Mouse (Mus musculus) c-Kit-negative CD71-positive TER-119-positive erythroid progenitor cells, embryonic 14.5 days (primary cell): Measurements from ENCODE around the gene Mecom.
A peak's percentile ranks its signal among the peaks of the same experiment; 100 is the strongest.
"Not testable (repeated sequence)": the region's sequence is repeated elsewhere in the genome, so short reads cannot be mapped to it uniquely, and the experiment has no call there.

Experiments
- DNase-seq: peaks from one replicate; pipeline ENCODE4 v3.0.0-alpha.2; 2013; ENCODE audit warnings: low read depth, low spot score

Mecom gene

DNA sequence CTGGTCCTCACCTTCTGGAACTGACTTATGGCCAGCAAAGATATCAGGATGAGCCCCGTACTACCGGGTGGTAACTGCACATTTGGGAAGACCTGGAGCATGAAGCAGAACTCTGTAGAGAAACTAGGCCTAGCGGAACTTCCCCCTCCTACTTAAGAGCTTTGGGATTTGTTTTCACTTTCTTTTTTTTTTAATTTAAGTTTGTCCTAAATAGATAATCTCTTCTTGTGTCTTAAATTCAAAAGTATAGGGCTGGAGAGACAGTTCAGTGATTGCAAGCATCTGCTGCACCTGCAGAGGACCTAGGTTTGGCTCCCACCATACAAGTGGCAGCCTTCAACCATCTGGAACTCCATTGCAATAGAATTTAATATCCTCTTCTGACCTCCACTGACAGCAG, at the start of gene Mecom:
TSS of gene Mecom (minus strand) at position 101 of the 400 bp plus-strand sequence.
- DNase-seq: no peak

DNA sequence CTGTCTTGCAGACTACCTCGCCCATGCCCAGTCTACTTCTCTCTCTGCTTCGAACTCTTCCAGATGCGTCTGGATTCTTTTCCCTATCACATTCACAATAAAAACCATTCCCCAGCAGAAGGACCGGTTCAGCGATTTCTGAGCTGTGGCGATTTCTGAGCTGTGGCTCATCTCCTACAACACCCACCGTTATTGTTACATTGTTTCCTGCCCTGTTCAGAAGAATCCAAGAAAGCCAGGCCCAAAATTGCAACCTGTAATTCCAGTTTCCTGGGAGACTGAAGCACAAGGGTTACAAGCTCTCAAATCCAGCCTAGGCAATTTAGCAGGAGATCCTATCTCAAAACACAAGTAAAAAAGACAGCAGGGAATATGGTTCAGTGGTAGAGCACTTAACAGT, 49.5 kb upstream of the Mecom start:
- no peak for DNase-seq

DNA sequence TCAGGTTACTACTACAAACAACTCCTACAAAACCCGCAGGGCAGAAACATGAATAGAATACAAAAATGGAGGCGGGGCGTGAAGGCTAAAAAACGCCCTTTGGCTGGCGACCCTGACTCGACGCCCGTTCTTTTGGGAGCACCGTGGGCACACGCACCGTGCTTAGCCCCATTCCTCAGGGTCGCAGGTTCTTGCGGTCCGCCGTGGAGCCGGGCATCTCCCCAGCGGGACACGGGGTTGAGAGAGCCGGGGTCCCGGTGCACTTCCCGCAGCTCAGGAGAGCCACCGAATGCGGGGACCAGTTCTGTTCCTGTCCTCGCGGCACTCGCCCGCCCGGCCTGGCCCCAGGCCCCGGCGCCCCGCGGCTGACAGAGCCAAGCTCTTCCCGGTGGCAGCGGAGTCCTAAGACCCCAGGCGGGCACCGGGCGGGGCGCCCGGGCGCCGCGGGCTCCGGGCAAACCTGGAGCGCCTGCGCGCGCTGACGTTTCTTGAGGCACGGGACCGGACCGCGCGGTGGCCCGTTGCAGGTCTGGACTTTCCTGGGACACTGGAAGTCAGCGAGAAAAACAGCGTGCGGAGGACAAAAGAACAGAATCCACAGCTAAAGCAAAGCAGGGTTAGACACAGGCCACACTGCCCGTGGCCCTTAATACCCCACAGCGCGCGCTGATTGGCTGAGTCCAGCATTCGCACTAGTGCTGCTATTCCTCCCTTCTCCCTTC, 47.5 kb upstream of the Mecom start:
- DNase-seq: no peak

DNA sequence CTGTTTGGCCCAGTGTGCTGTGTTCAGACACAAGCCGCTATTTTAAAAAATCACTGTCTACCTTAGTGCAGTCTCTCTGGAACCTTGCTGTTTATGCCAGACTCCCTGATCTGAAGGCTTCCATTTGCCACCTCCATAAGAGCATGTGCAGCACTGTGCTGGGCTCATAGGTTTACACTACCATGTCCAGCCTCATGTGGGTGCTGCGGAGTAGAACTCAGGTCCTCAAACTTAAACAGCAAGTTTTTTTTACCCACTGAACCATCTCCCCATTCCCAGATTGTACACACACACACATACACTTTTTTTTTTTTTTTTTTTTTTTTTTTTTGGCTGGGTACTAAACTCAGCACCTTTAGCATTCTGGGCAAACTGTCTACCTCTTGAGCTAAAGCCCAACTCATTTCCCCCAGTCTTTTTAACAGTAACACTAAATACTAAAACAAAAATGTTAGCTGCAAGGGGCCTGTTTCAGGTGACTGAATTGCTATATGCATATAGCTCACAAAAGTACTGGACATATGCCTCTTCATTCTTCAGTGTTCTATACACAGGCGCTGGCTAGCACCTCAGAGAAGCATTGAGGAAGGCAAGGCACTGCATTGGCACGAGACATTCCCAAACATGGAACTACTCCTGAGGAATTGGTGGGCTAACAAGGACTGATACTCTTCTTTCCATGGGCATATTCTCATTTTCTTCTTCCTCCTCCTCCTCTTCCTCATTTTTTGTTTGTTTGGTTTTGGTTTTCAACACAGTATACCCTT, 46.1 kb upstream of the Mecom start:
- DNase-seq: no peak

DNA sequence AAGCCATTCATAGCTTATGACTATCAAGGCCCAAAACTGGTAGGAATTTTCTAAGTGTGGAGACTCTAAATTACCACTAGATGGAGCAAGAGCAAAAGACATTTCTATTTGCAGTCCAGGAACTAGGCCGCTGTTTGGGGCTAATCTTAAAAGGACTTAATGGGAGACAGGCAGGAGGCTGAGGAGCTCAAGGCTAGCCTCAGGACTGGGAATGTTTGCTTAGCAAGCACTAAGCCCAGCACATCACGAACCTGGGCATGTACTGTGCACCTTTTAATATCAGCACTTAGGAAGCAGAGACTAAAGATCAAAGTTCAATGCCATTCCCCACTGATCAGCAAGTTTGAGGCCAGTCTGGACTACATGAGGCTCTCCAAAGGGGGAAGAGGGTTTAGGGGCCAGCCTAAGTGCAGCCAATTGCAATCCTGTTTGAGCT, 44.6 kb upstream of the Mecom start:
- peak; percentile 44 for DNase-seq

DNA sequence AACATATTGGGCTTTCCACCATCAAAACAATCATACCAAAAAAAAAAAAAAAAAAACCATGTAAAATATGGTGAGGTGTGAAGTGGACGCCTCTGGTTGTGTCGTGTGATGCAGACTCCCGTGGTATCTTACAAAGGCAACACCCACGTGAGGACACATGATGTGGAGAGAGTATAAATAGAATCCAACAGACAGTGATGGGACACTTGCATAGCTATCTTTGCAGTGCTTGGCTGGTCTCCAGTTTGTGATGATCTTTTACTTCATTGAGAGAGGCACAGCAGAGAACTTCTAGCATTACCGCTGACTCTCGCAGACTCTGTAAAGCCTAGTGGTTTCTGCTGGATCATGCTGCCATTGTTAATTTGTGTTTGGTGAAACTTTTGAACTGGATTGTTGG, 41.1 kb upstream of the Mecom start:
- no peak for DNase-seq

DNA sequence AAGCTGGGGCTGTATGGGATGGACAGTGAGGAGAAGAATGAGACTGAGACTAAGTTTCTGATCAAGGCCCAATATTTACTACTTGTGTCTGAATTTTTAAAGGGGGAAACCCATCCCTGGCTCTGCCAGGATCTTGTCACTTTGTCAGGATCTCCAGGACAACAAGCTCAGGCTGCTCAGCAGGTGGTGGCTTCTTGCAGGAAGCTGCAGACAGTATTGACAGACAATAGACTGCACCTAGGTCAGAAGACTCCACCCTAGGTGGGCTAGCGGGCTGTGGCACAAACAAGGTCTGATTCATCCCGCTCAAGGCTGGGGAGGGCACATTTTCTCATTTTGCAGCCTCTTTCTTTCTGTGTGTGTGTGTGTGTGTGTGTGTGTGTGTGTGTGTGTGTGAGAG, 25.7 kb upstream of the Mecom start:
- DNase-seq: no peak

DNA sequence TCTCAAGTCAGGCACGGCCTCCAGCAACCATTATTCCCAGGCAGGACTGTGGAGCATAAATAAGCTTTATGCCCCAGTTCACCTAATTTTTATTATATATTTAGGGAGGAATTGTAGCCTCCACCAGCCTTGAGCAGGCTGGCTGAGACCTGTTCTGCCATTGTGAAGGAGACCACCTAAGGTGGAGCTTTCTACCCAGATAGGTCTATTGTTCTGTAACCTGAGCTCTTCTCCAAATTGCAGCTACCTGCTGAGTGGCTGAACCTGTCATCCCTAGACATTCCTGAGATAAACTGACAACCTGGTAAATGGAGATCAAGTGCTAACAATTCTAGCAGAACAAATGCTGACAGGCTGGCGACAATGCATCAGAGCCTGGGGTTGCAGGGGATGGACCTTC, 18.5 kb upstream of the Mecom start:
- DNase-seq: not testable (repeated sequence)

DNA sequence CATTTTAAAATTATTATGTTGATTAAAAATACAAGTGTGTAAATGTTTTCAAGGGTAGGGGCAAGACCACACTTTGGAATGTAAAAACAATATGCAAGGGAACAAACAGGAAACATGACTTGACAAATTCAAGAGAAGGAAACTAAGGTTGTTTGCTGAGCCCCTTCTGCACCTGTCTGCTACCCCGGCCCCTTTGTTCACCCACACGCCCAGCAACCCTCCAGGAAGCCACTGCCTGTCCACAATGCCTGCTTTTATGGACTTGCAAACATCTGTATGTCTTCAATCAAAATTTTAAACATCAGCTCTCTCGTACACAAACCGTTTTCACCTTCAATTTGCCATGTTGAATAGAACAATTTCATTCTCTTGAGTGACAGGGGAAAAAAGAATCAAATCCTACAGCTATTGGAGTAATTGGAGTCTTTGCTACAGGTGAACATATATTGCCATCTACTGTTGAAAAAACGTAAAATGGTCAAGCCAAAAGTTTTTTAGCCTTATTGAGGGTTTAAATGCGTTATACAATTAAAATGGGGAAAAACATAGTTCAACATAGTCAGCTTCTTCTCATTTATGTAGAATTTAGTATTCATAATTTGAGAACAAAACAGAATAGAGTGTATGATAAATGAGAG, 13.0 kb upstream of the Mecom start:
- no peak for DNase-seq

DNA sequence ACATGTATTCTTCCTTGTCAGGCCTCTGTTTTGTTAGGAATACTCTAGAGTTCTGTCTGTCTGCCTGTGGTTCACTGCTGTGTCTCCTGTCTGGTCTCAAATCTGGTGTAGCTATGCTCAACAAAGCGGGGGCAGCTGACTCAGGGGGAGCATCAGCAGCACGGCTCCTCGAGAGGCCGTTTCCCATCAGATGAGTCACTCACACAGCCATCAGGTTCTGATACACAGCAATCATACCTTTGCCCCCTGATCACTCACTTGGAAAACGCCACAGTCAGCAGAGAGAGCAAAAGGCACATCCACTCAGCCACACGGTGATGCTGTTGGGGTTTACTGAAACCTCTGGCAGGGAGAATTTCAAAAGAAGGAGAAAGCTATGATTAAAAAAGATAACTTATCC, 5.9 kb upstream of the Mecom start:
- DNase-seq: no peak

DNA sequence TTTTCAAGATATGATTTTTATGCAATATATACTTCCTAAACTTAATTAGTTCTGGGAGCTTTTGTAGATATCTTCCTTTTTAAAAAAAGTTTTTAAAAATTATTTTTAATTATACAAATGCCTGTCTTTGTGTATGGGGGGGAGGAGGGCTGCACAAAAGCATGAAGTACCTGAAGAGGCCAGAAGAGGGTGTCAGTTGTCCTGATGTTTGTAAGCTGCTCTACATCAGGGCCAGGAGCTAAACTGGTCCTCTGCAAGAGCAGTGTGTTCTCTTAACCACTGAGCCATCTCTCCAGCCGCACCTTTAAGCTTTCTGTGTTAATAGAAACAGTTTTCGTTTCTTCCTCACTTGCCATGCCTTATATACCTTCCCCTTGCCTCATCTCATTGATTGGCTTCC, 2.4 kb upstream of the Mecom start:
- no peak for DNase-seq

DNA sequence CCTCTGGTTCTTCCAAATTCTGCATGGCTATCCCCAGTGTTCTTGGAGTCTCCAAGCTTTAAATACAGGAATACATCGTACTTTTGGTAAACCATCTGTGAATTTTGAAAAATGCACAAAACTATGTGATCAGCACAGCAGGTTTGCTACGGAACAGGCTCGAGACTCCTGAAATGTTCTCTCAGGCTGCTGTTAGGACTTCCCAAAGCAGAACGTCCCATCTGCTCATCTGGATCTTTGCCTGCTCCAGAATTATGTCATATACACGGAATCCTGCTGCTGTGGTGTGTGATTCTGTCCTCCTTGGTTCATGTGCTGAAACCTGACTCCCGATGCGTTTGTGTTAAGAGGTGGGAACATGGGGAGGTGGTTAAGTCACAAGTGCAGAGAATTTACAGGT, 1.1 kb upstream of the Mecom start:
- no peak for DNase-seq

DNA sequence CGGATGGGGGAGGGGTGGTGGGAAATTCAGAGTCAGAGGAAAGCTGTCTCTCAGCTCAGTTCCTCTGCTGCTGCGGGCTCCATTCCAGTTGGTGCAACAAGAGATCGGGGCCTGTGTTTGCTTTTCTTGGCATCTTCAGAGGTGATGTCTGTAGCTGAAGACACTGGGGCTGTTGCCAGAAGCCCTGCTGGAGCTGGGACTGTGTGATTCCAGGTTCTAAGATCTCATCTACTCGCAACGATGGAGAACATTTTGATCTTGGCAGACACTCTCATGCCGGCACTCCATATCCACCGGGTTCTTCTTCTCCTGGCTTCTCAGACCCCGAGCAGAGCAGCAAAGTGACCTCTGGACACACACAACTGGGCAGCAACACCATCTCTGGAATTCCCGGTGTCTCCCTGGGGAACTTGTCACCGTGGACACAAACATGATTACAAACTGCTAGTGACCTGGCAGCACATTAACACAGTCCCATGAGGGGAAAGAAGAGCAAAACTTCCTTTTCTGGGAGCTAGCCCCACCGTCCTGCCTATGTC, 908 bp downstream of the Mecom start:
- DNase-seq: no peak

DNA sequence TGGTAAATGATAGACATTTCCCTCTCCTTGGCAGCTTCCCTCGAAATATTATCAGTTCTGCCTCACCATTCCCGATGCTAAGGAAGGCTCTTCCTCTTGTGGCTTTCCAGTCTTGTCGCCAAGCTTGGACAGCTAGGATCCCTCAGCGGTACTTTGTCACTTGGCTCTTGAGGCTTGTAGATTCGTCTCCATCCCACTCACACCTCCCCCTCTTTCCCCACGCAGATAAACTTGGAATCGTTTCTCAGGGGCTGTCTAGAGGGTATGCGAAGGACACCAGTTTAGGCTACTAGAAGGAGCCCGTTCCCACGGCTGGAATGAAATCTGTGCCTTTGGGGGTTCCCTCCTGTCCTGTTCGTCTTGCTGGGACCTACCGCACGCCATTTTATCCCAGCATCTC, 1.4 kb downstream of the Mecom start:
- no peak for DNase-seq

DNA sequence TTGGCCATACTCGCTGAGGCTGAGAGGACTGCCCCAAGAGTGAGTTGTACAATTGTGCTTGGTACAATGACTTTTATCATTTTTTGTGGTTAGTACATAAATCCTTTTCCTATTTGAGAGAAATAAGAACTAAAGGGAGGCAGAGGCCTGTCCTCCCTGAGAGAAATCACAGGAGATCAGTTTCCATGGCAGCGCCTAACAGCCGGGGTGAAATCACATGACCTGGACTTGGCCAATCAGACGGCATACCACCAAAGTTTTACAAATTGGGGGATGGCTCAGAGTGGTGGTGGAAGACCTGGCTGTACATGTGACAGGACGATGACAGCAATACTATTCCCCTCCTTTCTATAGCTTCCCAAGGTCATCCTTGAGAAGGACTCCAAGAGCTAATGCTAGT, 2.6 kb downstream of the Mecom start:
- no peak for DNase-seq

DNA sequence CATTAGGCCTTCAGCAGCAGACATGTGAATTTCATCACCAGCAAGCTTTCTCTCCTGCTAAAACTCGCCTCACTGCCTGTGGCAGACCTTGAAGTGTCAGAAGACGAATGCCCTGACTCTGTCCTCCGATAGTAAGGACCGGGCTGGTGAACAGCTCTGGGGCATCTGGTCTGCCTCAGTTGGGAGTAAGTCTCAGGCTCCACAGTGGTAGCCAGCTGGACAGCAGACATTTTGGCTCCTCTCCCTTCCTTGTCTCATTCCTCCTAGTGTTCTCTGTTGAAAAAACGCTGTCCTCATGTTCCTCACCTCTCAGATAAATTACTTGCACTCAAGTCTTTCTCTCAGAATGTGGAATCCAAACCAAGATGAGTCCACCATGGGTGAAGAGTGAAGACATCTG, 3.5 kb downstream of the Mecom start:
- no peak for DNase-seq

DNA sequence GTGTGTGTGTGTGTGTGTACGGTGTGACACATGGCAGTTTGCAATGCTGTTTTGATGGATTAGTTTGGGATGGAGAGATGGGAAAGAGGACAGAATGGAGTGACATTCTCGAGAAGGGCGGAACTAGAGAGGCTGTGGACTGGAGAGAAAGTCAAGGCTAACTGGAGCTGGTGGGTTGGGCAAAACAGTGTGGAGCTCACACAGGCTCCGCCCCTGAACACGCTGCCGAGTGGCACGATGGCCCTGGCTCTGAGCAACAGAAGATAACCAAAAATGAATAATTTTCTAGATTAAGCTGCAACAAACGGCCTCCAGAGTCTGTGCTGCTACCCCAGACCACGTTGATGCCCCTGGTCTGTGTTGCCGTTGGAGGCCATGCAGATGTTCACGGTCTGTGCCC, 12.0 kb downstream of the Mecom start:
- no peak for DNase-seq

DNA sequence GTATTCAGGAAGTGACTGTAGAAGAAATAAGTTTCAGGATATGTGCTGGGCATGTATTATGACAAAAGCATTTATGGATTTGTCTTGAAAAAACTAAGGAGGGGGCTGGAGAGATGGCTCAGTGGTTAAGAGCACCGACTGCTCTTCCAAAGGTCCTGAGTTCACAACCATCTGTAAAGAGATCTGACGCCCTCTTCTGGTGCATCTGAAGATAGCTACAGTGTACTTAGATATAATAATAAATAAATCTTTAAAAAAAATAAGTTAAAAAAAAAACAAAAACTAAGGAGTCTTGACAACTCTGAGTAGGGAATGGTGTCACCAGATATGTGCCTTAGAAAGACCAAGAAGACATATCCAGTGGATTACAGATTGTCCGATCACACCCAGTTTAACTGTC, 27.1 kb downstream of the Mecom start:
- not testable (repeated sequence) for DNase-seq

DNA sequence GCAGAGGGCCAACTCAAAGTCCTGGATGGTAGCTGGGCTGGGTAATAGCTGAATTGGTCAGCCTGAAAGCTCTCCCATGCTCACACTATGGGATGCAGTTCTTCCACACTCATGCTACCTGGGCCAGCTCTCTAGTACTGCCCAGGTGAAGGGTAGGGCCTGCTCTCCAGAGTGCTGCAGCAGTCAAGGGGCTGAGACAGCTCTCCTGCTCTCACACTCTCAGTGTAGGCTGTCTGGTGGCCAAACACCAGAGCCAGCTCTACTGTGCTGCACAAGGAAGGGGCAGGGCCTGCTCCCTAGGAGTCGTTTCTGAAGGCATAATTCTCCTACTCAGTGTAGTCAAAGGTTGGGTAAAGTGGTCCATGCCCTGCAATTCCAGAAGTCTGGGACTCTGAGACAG, 28.4 kb downstream of the Mecom start:
- no peak for DNase-seq

DNA sequence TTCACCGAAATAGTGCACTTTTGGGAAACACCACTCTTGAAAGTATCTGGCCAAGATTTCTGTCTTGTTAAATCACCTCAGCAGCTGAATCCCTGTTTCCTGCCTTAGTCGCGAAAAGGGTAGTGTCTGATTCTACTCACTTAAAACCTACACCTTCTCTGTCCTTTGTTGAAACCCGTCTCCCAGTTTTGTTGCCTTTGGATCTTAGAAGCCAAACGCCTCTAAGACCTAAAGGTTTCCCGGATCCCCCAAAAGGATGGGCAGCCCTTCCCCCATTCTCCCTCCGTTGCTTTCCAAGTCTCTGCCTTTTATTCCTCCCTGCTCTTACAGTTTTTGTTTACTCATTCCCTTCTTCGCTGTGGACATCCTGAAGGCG, 32.0 kb downstream of the Mecom start:
- DNase-seq: no peak

DNA sequence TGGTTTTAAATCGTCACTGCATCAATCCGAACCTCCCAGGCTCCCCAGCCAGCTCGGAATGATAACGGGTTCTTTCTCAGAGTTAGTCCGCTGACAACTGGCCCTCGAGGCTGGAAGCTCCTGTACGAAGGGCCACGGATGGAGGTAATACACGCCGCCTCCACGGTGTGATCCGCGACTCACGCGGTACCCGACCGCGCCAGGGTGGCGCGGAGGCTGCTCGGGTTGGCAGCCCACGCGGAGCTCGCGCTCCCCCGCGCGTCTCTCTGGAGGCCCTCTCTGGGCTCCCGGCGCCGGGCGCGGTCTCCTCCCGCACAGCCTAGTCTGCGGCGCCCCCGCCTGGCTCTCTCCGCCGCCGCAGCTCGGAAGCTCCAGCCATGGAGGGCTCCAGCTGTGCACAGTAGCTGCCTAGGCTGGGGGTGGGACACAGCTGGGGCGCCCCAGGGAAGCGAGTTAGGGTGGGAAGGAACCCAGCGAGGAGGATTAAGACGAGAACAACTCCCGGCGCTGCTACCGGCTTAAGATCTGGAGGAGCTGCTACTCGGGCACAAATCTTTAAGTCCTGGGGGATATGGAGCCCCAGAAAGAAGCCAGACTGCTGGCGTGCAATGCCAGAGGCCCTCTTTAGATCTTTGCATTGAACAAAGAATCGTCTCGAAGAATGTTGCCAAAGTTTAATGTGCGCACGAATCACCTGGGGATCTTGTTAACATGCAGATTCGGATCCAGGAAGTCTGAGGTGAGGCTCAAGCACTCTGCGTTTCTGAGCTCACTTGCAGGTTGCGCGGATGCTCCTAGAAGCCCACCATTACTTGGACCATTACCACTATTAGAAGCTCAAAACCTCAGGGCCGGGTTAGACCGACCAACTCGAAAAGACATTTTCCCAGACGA, 32.7 kb downstream of the Mecom start:
- DNase-seq: no peak
